Mouse (Mus musculus) heart, adult 11 months (tissue): ENCODE results near the gene Btbd35f19.
"Not testable (repeated sequence)": the region's sequence is repeated elsewhere in the genome, so short reads cannot be mapped to it uniquely, and the experiment has no call there.

Experiments used
- DNase-seq: peaks from one replicate; pipeline ENCODE4 v3.0.0; 2022

Btbd35f19 gene

DNA sequence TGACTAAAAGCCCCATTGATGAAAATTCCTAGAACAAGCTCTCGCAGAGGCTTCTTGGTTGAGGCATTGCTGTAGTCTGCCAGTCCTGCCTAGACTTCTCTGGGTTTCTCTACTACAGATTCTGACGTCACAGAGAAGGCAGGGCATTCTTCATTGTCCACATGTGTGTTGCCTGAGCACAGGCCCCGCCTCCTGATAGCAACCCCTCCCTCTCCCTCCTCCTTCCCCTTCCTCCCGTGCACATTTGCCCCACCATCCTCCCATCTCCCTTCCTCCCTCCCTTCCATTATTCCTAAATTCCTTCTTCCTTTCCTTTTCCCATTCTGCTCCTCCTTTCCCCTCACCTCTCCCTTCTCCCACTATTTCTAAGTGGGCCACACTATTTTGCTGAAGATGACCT is at the start of gene Btbd35f19:
Gene Btbd35f19, minus strand, starts transcription at position 101 of the 400 bp plus-strand sequence.
- DNase-seq = not testable (repeated sequence)

DNA sequence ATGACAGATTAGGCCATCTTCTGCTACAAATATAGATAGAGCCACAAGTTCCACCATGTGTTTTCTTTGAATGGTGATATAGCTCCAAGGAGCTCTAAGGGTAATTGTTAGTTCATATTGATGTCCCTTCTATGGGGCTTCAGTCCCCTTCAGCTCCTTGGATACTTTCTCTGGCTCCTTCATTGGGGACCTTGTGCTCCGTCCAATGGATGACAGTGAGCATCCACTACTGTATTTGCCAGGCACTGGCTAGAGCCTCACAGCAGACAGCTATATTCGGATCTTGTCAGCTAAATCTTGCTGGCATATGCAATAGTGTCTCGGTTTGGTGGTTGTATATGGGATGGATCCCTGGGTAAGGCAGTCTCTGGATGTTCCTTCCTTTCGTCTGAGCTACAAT is 41.8 kb downstream of the Btbd35f19 start:
- DNase-seq = not testable (repeated sequence)

DNA sequence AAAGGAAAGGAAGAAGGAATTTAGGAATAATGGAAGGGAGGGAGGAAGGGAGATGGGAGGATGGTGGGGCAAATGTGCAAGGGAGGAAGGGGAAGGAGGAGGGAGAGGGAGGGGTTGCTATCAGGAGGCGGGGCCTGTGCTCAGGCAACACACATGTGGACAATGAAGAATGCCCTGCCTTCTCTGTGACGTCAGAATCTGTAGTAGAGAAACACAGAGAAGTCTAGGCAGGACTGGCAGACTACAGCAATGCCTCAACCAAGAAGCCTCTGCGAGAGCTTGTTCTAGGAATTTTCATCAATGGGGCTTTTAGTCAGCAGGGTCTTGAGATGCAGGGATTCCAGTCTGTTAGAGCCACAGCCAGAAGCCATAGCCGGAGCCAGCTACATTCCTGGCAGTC is 47.6 kb downstream of the Btbd35f19 start, which contains the start of gene Btbd35f26:
Gene Btbd35f26, plus strand, starts transcription at position 301 of the 400 bp plus-strand sequence.
- not testable (repeated sequence) for DNase-seq
